Mouse (Mus musculus): Measurements from ENCODE around the gene Kat2b.
A peak's percentile ranks its signal among the peaks of the same experiment; 100 is the strongest.
"Not testable (repeated sequence)": the region's sequence is repeated elsewhere in the genome, so short reads cannot be mapped to it uniquely, and the experiment has no call there.

The Kat2b gene

GRCm38 (mm10) chr17:53566161-53566918 lies at the start of gene Kat2b:
Gene Kat2b (plus strand): TSS chr17:53566861.
- peak; percentile 71 for DNase-seq (ENCODE audit: extremely low read depth, low read depth, low spot score)

DNA sequence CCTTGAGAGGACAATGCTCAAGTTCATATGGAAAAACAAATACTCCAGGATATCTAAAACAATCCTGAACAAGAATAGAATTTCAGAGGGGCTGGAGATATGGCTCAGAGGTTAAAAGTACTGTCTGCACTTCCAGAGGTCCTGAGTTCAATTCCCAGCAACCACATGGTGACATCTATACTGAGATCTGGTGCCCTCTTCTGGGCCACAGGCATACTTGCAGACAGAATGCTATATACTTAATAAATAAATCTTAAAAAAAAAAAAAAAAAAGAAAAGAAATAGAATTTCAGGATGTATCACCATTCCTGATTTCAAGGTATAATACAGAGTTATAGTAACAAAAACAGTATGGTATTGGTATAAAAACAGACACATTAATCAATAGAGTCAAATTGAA lies 47.3 kb upstream of the Kat2b start:
- DNase-seq (ENCODE audit: extremely low read depth, low read depth, low spot score), result no peak

DNA sequence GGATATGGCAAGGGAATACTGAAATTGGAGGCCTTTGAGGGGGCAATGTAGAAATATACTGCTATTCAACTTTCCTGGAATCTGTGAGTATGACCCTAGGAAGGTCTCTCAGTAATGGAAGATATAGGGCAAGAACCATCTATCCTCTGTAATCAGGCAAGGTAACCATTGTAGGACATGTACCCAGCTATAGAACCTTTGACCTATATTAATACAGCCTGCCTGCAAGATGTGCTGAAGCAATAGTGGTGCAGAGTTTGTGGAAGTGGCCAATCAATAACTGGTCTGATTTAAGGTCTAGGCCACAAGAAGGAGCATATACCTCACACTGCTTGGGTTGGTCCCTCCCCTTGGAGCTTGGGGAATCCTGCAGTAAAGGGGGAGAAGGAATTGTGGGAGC lies 46.2 kb upstream of the Kat2b start:
- no peak for DNase-seq (ENCODE audit: extremely low read depth, low read depth, low spot score)

DNA sequence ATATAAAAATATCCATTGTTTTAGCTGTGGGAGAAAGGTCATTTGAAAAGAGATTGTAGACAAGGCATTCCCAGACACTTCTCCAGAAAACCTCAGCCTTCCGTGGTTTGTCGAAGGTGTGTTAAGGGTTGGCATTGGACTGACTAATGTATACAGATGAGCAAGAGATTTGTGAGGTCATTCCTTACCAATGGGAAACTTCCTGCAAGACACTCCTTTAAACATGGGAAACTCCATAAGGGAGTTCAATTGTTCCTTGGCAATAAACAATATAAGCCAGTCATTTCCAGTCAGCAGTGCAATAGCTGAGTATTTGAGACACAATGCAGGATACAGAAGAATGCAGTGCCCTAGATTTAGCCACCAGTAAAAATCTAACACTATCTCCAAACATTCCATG lies 38.6 kb upstream of the Kat2b start:
- no peak for DNase-seq (ENCODE audit: extremely low read depth, low read depth, low spot score)

GRCm38 (mm10) chr17:53531160-53531559 lies 35.5 kb upstream of the Kat2b start:
- DNase-seq (ENCODE audit: extremely low read depth, low read depth, low spot score), result no peak

DNA sequence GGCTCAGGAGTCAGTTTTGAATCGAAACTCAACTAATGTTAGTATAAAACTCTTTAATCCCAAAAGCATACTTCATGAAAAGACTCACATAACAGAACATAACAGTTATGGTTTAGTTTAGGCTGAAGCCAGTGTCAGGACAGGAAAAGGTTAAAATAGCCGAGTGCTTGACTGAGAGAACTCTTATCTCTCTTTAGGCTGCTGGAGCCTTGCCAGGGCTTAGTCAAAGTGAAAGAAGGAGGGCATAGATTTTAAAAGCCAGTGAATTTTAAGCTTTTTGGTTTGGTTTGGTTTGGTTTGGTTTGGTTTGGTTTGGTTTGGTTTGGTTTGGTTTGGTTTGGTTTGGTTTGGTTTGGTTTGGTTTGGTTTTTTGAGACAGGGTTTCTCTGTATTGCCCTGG lies 34.2 kb upstream of the Kat2b start:
- no peak for DNase-seq (ENCODE audit: extremely low read depth, low read depth, low spot score)

DNA sequence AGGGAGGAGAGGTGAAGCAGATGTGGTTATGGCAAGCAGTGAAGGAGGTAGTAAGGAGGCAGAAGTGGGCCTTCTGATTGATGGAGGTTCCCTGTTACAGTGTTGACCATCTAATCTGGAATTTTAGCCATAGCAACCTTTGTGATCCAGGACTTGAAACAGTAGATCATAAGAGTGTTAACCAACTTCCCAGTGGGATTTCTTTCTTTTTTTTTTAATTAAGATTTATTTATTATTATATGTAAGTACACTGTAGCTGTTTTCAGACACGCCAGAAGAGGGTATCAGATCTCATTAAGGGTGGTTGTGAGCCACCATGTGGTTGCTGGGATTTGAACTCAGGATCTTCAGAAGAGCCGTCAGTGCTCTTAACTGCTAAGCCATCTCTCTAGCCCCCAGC lies 27.3 kb upstream of the Kat2b start, which contains the start of gene Pp2d1:
TSS of gene Pp2d1 (minus strand) at position 101 of the 400 bp plus-strand sequence.
- not testable (repeated sequence) for DNase-seq (ENCODE audit: extremely low read depth, low read depth, low spot score)

DNA sequence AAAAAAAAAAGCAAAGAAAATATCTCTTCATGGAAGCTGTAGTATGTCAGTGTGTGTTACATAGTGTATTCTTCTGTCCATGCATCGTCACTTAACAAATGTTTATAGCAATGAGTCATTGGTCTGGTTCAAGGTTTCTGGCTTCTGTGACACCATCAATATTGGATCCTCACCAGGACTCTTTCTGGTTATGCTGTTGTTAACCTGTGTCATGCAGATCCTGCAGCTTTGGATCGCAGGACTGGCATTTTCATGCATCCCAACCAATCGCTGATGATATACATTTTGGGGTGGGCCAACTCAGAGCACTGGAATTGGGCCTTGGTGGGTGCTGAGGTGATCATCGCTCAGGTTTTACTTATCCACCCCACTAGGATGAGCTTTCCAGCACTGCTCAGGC lies 24.1 kb upstream of the Kat2b start:
- DNase-seq (ENCODE audit: extremely low read depth, low read depth, low spot score), result no peak

- DNase-seq (ENCODE audit: extremely low read depth, low read depth, low spot score), result peak; percentile 18
These were observed 22.9 kb upstream of the Kat2b start for GRCm38 (mm10) chr17:53543591-53544324.

GRCm38 (mm10) chr17:53551306-53552299 lies 15.1 kb upstream of the Kat2b start:
- no peak for DNase-seq (ENCODE audit: extremely low read depth, low read depth, low spot score)

DNA sequence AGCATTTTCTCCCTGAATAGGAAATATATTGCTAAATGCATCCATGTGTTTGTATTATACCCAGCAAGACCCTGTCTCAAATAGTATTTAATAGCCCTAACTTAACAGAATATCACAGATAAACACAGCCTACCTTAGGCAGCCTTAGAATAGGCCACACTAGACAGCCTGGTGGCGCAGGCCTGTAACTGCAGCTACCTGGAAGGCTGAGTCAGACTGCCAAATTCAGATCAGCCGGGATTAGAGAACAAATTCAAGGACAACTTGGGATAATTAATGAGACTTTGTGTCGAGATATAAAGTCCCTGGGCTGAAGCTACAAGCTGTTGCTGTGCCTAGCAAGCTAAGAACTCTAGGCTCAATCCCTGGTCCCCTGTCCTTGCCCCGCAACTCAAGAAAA lies 12.6 kb upstream of the Kat2b start:
- no peak for DNase-seq (ENCODE audit: extremely low read depth, low read depth, low spot score)

- DNase-seq (ENCODE audit: extremely low read depth, low read depth, low spot score), result no peak
These were observed 11.8 kb upstream of the Kat2b start for GRCm38 (mm10) chr17:53554813-53555212.

DNA sequence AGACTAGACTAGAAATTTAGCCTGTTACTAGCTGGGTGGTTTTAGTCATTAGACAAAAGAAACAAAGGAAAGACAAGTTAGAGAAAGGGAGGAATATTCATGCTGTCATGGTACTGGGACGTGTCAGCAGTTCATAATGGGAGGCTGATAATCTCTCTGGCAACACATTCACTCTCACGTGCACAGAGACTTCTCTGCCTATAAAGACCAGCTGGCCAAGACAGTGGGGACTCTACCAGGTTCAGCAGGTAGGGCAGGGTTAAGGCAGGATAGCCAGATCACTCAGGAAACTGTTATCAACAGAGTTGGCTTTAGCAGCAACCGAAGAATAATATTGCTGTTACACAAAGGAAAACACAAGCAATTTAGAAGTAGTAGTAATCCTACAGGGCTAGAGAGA lies 9.2 kb upstream of the Kat2b start:
- no peak for DNase-seq (ENCODE audit: extremely low read depth, low read depth, low spot score)

DNA sequence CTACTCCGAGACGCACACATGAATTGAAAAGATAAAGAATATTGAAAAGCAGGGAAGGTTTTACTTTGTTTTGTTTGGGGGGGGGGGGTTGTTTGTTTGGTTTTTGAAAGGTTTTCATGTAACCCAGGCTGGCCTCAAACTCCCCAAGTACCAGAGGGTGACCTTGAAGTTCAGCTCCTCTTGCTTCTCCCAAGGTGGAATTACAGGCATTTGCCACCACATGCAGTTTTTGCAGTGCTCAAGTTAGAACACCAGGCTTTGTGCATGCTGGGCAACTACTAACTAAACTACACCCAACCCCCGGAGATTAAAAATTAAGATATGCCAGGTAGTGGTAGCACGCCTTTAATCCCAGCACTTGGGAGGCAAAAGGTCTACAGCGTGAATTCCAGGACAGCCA lies 7.0 kb upstream of the Kat2b start:
- DNase-seq (ENCODE audit: extremely low read depth, low read depth, low spot score), result no peak

- DNase-seq (ENCODE audit: extremely low read depth, low read depth, low spot score), result no peak
These were observed 5.1 kb upstream of the Kat2b start for GRCm38 (mm10) chr17:53561458-53562029.

- no peak for DNase-seq (ENCODE audit: extremely low read depth, low read depth, low spot score)
These were observed 1.8 kb upstream of the Kat2b start for GRCm38 (mm10) chr17:53564837-53565236.

DNA sequence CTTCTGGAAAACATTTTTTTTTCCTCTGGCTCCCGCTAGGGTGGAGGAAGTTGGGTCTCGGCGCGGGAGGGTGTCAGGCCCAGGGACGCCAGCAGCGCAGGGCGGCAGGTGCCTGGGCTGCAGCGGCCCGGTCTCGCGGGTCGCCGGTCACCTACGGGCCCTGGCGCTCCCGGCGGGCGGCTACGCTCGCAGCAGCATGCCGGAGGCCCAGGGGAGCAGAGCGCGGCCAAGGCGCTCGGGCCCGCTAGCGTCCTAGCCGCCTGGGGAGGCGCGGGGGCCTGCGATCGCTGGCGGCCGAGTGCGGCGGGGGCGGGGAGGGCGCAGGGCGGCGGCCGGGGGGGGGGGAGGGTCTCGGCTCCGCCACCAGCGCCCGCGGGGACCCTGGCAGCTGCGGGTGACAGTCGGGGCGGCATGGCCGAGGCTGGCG lies 271 bp downstream of the Kat2b start:
- no peak for DNase-seq (ENCODE audit: extremely low read depth, low read depth, low spot score)

GRCm38 (mm10) chr17:53567346-53568101 lies 863 bp downstream of the Kat2b start:
- DNase-seq (ENCODE audit: extremely low read depth, low read depth, low spot score), result no peak

DNA sequence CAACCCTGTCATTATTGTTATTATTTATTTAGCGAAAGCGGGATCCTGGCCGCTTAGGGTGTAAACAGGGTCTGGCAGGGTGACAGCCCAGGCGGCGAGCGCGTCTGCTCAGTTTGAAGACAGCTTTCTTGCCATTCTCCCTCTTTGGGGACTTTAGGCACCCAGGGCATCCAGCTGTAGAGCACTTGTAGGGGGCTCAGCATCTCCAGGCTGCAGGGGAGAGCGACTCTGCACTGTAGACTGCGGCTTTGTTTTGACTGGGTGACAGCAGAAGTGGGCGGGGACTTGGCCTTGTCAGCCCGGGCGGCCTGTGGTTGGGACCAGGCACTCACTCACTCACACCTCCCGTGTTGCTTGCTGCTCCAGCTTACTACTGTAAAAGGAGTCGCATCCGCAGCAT lies 1.5 kb downstream of the Kat2b start:
- DNase-seq (ENCODE audit: extremely low read depth, low read depth, low spot score), result no peak

DNA sequence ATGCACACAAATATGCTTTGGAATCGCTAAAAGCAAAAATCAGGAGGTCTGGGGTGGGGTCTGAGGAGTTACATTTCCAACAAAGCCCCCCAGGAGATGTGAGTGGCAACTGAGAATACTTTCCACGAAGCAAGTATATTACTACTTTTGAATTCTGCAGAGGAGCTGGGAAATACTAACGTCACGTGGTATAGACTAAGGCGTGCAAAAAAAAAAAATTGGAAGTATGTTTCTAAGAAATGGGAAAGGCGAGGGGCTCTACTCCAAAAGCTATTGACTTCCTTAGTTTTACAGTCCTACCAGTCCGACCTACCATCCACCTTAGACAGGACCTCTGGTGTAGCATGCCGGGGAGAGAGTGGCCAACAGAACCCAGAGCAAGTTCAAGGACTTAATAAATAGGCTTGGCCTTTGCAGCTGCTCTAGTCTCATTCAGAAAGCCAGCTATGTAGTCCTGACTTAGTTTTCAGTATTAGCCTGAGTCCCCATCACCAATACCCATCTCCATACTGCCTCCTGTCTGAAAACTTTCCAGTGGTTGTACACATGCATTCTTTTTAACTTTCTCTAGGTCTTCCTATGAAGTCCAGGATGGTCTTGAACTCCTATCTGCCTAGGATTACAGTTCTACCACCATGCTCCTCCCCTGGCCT lies 2.2 kb downstream of the Kat2b start:
- DNase-seq (ENCODE audit: extremely low read depth, low read depth, low spot score), result no peak

All from fat pad, adult 2 months (tissue).